Mouse (Mus musculus): ENCODE data around the gene Sirt4.

DNA sequence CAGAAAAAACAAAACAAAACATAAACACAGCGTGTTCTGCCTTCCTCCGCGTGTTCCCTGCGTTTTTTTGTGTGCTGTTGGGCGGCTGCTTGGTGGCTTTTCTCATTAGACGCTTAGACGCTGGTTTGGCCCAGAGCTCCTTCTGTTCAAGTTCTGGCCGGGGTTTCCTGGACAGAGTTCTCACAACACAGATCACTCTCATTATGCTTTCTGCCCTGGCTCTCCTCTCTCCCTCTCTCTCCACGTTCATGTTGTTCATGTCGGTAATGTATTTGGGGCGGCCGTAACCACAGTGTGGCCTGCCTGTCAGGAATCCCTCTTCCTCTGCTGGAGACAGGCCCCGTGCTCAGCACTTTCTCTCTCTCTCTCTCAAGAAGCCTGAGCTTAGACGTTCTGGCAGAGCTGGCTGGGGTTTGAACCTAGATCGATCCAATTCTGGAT lies 24.8 kb upstream of the Sirt4 start:
- no peak for TF ChIP-seq CTCF (IDR thresholded peaks at IDR 0.05)
- TF ChIP-seq POLR2A (IDR thresholded peaks at IDR 0.05; ENCODE audit: insufficient read depth, low read depth, low read length) = no peak
- no peak for TF ChIP-seq EP300 (IDR thresholded peaks at IDR 0.05; ENCODE audit: insufficient read depth, low read depth, low read length)
